Mouse (Mus musculus) B cell, adult (primary cell): ENCODE data around the gene Skint7. TPM values are rescaled to one million over a fixed set of nuclear protein-coding genes. Genes with fewer than 3 reads are reported as not detected.

Source experiments
- total RNA-seq: library from RNA; stranded (reverse); gene quantifications from 4 replicates; pipeline ENCODE4 v1.2.4, GENCODE M21; 2023; ENCODE audit not compliant: inconsistent age

Skint7 gene
- not detected in 4 replicates for total RNA-seq

DNA sequence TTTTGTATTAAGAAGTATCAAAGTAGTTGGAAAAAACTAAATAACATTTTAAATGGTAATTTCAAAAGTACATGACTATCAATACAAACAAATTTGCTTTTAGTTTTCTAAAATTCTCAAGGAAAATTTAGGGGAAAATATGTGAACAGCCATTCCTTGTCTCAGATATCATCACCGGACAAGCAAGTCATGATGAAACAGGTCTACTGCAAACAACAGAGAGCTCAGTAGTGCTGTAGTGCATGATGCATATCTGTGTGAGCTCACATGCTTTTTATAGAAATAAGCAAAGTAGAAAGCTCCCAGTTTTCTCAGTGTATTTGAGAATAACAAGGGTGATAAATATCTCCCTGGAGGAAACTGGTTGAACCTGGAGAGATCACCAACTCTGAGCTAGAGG lies at the start of gene Skint7:
Skint7 (plus strand) TSS at position 301 of the 400 bp plus-strand sequence.

DNA sequence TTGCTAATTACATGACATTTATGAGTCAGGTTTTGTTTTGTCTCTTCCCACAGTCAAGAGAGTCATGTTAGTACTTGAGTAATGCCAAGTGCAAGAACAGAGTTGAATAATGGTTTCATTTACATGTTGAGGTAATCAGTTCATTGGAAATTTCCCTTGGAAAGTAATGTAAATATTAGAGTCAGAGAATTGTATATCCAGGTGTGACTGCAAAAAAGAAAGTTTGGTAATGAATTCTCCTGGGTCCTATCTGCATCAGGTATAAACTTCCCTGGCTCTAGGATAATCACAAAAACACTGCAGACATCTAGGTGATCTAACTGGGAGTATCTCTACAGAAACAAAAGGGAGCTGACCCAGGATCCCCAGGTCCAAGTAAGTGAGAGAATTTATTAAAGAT lies 33.2 kb downstream of the Skint7 start, which contains the start of gene Skint1:
Skint1 (plus strand) TSS at position 301 of the 400 bp plus-strand sequence.

Other genes starting within 250 kb of the Skint7 start
- not detected in 4 replicates for gene Slc5a9, start 70.0 kb upstream of the Skint7 start, total RNA-seq
- not detected in 4 replicates for gene Skint8, start 53.5 kb upstream of the Skint7 start, total RNA-seq
- gene Skint1, start 33.3 kb downstream of the Skint7 start, total RNA-seq: not detected in 4 replicates
- gene Skint4, start 99.1 kb downstream of the Skint7 start, total RNA-seq: not detected in 4 replicates